Mouse (Mus musculus) 416B (cell line): ENCODE results near the gene Rreb1.

Source experiments
- DNase-seq: peaks from one replicate; pipeline ENCODE4 v3.0.0; 2011; ENCODE audit warnings: low read depth

Gene Rreb1

GRCm38 (mm10) chr13:37943466-37943865 lies 165.3 kb downstream of the Rreb1 start:
- peak; percentile 78 for DNase-seq

- DNase-seq = peak; percentile 78
Measured at GRCm38 (mm10) chr13:37944306-37944705, 166.1 kb downstream of the Rreb1 start.

- DNase-seq = no peak
Measured at GRCm38 (mm10) chr13:37945392-37945791, 167.2 kb downstream of the Rreb1 start.

- peak; percentile 74 for DNase-seq
Measured at GRCm38 (mm10) chr13:37946734-37947133, 168.5 kb downstream of the Rreb1 start.

GRCm38 (mm10) chr13:37952981-37953380 lies 174.8 kb downstream of the Rreb1 start:
- DNase-seq = peak; percentile 78

- peak; percentile 72 for DNase-seq
Measured at GRCm38 (mm10) chr13:37954318-37954717, 176.1 kb downstream of the Rreb1 start.

- peak; percentile 71 for DNase-seq
Measured at GRCm38 (mm10) chr13:37958498-37959238, 180.5 kb downstream of the Rreb1 start.

GRCm38 (mm10) chr13:37959239-37959907 lies 181.2 kb downstream of the Rreb1 start:
- DNase-seq = peak; percentile 41

- no peak for DNase-seq
Measured at GRCm38 (mm10) chr13:37959936-37960335, 181.7 kb downstream of the Rreb1 start.

- DNase-seq = no peak
Measured at GRCm38 (mm10) chr13:37962541-37962940, 184.3 kb downstream of the Rreb1 start.

- DNase-seq = peak; percentile 94
Measured at GRCm38 (mm10) chr13:37963354-37964007, 185.3 kb downstream of the Rreb1 start.

GRCm38 (mm10) chr13:37964128-37965087 lies 186.2 kb downstream of the Rreb1 start:
- peak; percentile 68 for DNase-seq

- DNase-seq = peak; percentile 73
Measured at GRCm38 (mm10) chr13:37965126-37965914, 187.1 kb downstream of the Rreb1 start.

- DNase-seq = no peak
Measured at GRCm38 (mm10) chr13:37966256-37967051, 188.3 kb downstream of the Rreb1 start.

GRCm38 (mm10) chr13:37967052-37967437 lies 188.8 kb downstream of the Rreb1 start:
- no peak for DNase-seq

GRCm38 (mm10) chr13:37967565-37967964 lies 189.4 kb downstream of the Rreb1 start:
- no peak for DNase-seq

- DNase-seq = peak; percentile 70
Measured at GRCm38 (mm10) chr13:37969337-37969736, 191.1 kb downstream of the Rreb1 start.

- DNase-seq = no peak
Measured at GRCm38 (mm10) chr13:37969988-37970387, 191.8 kb downstream of the Rreb1 start.

GRCm38 (mm10) chr13:37970887-37971530 lies 192.8 kb downstream of the Rreb1 start:
- DNase-seq = peak; percentile 33

GRCm38 (mm10) chr13:37974036-37974435 lies 195.8 kb downstream of the Rreb1 start:
- DNase-seq = no peak
